Mouse (Mus musculus): ENCODE results near the gene Runx2.

Gene Runx2

GRCm38 (mm10) chr17:44528617-44529016 lies 286.0 kb downstream of the Runx2 start:
- DNase-seq (ENCODE audit: low spot score) = no peak

- DNase-seq (ENCODE audit: low spot score) = no peak
Observed at GRCm38 (mm10) chr17:44524146-44524545, 290.5 kb downstream of the Runx2 start.

- DNase-seq (ENCODE audit: low spot score) = no peak
Observed at GRCm38 (mm10) chr17:44522906-44523305, 291.7 kb downstream of the Runx2 start.

- DNase-seq (ENCODE audit: low spot score) = no peak
Observed at GRCm38 (mm10) chr17:44520122-44521075, 294.2 kb downstream of the Runx2 start.

GRCm38 (mm10) chr17:44519356-44519755 lies 295.2 kb downstream of the Runx2 start:
- no peak for DNase-seq (ENCODE audit: low spot score)

GRCm38 (mm10) chr17:44518156-44518555 lies 296.4 kb downstream of the Runx2 start:
- no peak for DNase-seq (ENCODE audit: low spot score)

- no peak for DNase-seq (ENCODE audit: low spot score)
Observed at GRCm38 (mm10) chr17:44508198-44508715, 306.3 kb downstream of the Runx2 start.

- no peak for DNase-seq (ENCODE audit: low spot score)
Observed at GRCm38 (mm10) chr17:44507741-44508140, 306.9 kb downstream of the Runx2 start.

GRCm38 (mm10) chr17:44506524-44506923 lies 308.1 kb downstream of the Runx2 start:
- DNase-seq (ENCODE audit: low spot score) = no peak

- DNase-seq (ENCODE audit: low spot score) = no peak
Observed at GRCm38 (mm10) chr17:44504794-44505317, 309.7 kb downstream of the Runx2 start.

- DNase-seq (ENCODE audit: low spot score) = no peak
Observed at GRCm38 (mm10) chr17:44502176-44502575, 312.4 kb downstream of the Runx2 start.

GRCm38 (mm10) chr17:44500306-44500899 lies 314.2 kb downstream of the Runx2 start:
- peak; percentile 14 for DNase-seq (ENCODE audit: low spot score)

- no peak for DNase-seq (ENCODE audit: low spot score)
Observed at GRCm38 (mm10) chr17:44490164-44490794, 324.3 kb downstream of the Runx2 start.

- DNase-seq (ENCODE audit: low spot score) = no peak
Observed at GRCm38 (mm10) chr17:44489346-44489745, 325.3 kb downstream of the Runx2 start.

GRCm38 (mm10) chr17:44487514-44488244 lies 326.9 kb downstream of the Runx2 start:
- no peak for DNase-seq (ENCODE audit: low spot score)

- no peak for DNase-seq (ENCODE audit: low spot score)
Observed at GRCm38 (mm10) chr17:44485337-44485736, 329.3 kb downstream of the Runx2 start.

GRCm38 (mm10) chr17:44479918-44480317 lies 334.7 kb downstream of the Runx2 start:
- no peak for DNase-seq (ENCODE audit: low spot score)

- no peak for DNase-seq (ENCODE audit: low spot score)
Observed at GRCm38 (mm10) chr17:44479491-44479890, 335.1 kb downstream of the Runx2 start.

- no peak for DNase-seq (ENCODE audit: low spot score)
Observed at GRCm38 (mm10) chr17:44475910-44476309, 338.7 kb downstream of the Runx2 start.

GRCm38 (mm10) chr17:44474280-44474679 lies 340.3 kb downstream of the Runx2 start:
- no peak for DNase-seq (ENCODE audit: low spot score)

GRCm38 (mm10) chr17:44472695-44473094 lies 341.9 kb downstream of the Runx2 start:
- peak; percentile 17 for DNase-seq (ENCODE audit: low spot score)

- no peak for DNase-seq (ENCODE audit: low spot score)
Observed at GRCm38 (mm10) chr17:44463679-44464078, 350.9 kb downstream of the Runx2 start.

Data from testis, postnatal 14 days (tissue).